Comparison of ENCODE assay signal across 17 mouse cellular contexts in the genomic region with DNA sequence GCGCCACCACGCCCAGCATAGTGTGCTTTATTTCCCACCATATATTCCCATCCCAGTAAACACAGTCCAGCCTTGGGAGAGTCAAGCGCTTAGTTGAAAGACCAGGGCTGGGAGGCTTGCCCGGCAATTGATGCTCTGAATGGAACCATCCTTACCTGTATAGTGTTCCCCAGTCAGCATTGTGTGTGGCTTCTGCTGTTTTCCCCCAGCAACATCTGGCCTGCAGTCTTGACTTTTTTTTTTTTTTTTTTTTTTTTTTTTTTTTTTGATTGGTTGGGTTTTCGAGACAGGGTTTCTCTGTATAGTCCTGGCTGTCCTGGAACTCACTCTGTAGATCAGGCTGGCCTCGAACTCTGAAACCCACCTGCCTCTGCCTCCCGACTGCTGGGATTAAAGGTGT. TPM values are rescaled to one million over a fixed set of nuclear protein-coding genes. Genes with fewer than 3 reads are reported as not detected.
A peak's percentile ranks its signal among the peaks of the same experiment; 100 is the strongest.
DNase-seq lines count a peak whose midpoint lies in the region; TF ChIP-seq lines count a peak whose summit lies in the region.
"Had no signal": no experiment of that assay in that cellular context is flagged by ENCODE, and none has a peak within 500 bp of the region (broad histone marks: within the 10 kb centered on the region; RNA-seq: fewer than 3 reads in every experiment).

No protein-coding gene starts in this region.

- DNase-seq in A20 (ENCODE audit: low read depth, low spot score) = peak; percentile 16
- no peak for DNase-seq in ES-E14 (ENCODE audit: low read depth, low spot score)
- no peak for DNase-seq in heart, postnatal 14 days
- DNase-seq in right cerebral cortex, adult 2 months (ENCODE audit: low spot score in 2 of 2) = no peak
- DNase-seq: cerebellum, adult 11 months; cerebellum, adult 18-20 months; cerebellum, adult 8-10 months; cerebellum, adult 9-11 months; cerebellum, postnatal 36 days; embryo, embryonic 11 days had no signal

- H3K4me1 ChIP-seq in ES-E14 (ENCODE audit: control insufficient read depth in 2 of 2, insufficient read depth in 2 of 2, low read length in 2 of 2, poor library complexity in 1 of 2) = 0 out of 4 replicates have a peak, but pooled peaks cover 0 to 2% of the 10 kb centered on the region in 2 experiments
- H3K4me1 ChIP-seq in bone marrow macrophage, adult 2 months (ENCODE audit: control insufficient read depth, insufficient read depth, low read length) = peaks cover 17% of the 10 kb centered on the region
- H3K4me1 ChIP-seq: embryonic facial prominence, embryonic 13.5 days; embryonic facial prominence, embryonic 15.5 days; forebrain, embryonic 12.5 days had no signal

- H3K36me3 ChIP-seq in ES-E14 (ENCODE audit: control insufficient read depth, insufficient read depth, low read length, poor library complexity, severe bottlenecking) = no peaks in the 10 kb centered on the region
- H3K36me3 ChIP-seq: embryonic facial prominence, embryonic 13.5 days; embryonic facial prominence, embryonic 15.5 days; forebrain, embryonic 10.5 days; forebrain, embryonic 12.5 days had no signal

- H3K9ac ChIP-seq in ES-E14 (ENCODE audit: insufficient read depth, low read depth, low read length, poor library complexity, severe bottlenecking) = no peak overlapping the region
- H3K9ac ChIP-seq: embryonic facial prominence, embryonic 13.5 days; embryonic facial prominence, embryonic 15.5 days; forebrain, embryonic 12.5 days had no signal

- no peak for TF ChIP-seq POLR2A in bone marrow macrophage, adult 2 months (IDR thresholded peaks at IDR 0.05; ENCODE audit: borderline replicate concordance, low read depth, low read length)

- H3K9me3 ChIP-seq in ES-E14 (ENCODE audit: control insufficient read depth, insufficient read depth, low read depth, low read length) = no peaks in the 10 kb centered on the region
- H3K9me3 ChIP-seq: embryonic facial prominence, embryonic 13.5 days; embryonic facial prominence, embryonic 15.5 days; forebrain, embryonic 10.5 days; forebrain, embryonic 12.5 days had no signal

- in situ Hi-C loops in ES-E14 (cut with MboI; ENCODE audit: low sequenced_read_pairs in 2 of 2, unreplicated experiment in 2 of 2) = no loop called here

- no peak overlapping the region for H3K27ac ChIP-seq in ES-E14 (ENCODE audit: insufficient read depth, low read depth, low read length, poor library complexity, severe bottlenecking)
- H3K27ac ChIP-seq in bone marrow macrophage, adult 2 months (ENCODE audit: insufficient read depth, low read depth, low read length) = peak overlapping the region; percentile 23; the same call in 1 of the 2 replicates
- H3K27ac ChIP-seq: embryonic facial prominence, embryonic 13.5 days; embryonic facial prominence, embryonic 15.5 days; forebrain, embryonic 10.5 days; forebrain, embryonic 12.5 days had no signal

- H3K4me3 ChIP-seq in ES-E14 (ENCODE audit: insufficient read depth in 1 of 2, low read depth in 1 of 2, low read length in 2 of 2, poor library complexity in 1 of 2, severe bottlenecking in 1 of 2) = no peak overlapping the region
- peak overlapping the region; percentile 31; the same call in 1 of the 2 replicates for H3K4me3 ChIP-seq in bone marrow macrophage, adult 2 months (ENCODE audit: insufficient read depth, low read length)
- H3K4me3 ChIP-seq: embryonic facial prominence, embryonic 13.5 days; embryonic facial prominence, embryonic 15.5 days; erythroblast, embryonic 14.5 days; forebrain, embryonic 10.5 days; forebrain, embryonic 12.5 days had no signal

- TF ChIP-seq CTCF in bone marrow macrophage, adult 2 months (IDR thresholded peaks at IDR 0.05; ENCODE audit: low read depth, low read length) = no peak

- intact Hi-C loops in heart, postnatal 14 days (cut with DNase I) = no loop called here

TF ChIP-seq in ES-E14, 5 proteins besides CTCF, POLR2A, EP300 and RAD21:
- TF ChIP-seq ZNF384 (IDR thresholded peaks at IDR 0.05; ENCODE audit: low read depth, low read length) (peak; percentile 85), MAFK (IDR thresholded peaks at IDR 0.05; ENCODE audit: insufficient read depth, low read depth, low read length) (no peak)

RNA-seq across cellular contexts. Expression of gene Slc25a43, which starts 1.9 kb away (rescaled TPM):
- 2.1 and 3.1 TPM in 2 replicates for total RNA-seq in ES-E14 (2012; rRNA removed)
- 5.8 and 6.4 TPM in 2 replicates for polyA plus RNA-seq in bone marrow macrophage, adult 2 months (2012; ENCODE audit: insufficient read depth, insufficient read length, missing spikeins)
- under 1 TPM; 0.32 to 0.38 TPM for total RNA-seq in heart, postnatal 14 days (2021)
- total RNA-seq: common myeloid progenitor, adult 5-6 weeks had no signal
- polyA plus RNA-seq: erythroblast, embryonic 14.5 days had no signal

RNA-seq across cellular contexts. Expression of gene Slc25a5, which starts 50.1 kb away (rescaled TPM):
- 557 and 605 TPM in 2 replicates for total RNA-seq in ES-E14 (2012; rRNA removed)
- 259 and 263 TPM in 2 replicates for polyA plus RNA-seq in bone marrow macrophage, adult 2 months (2012; ENCODE audit: insufficient read depth, insufficient read length, missing spikeins)
- total RNA-seq in heart, postnatal 14 days (2021) = 100 to 1,000 TPM; 545 to 681 TPM
